Mouse (Mus musculus) thymus, postnatal 10 days (tissue): ENCODE results near the gene Olfr263.

Experiments
- DNase-seq, 2 experiments: peaks; one replicate each; pipeline ENCODE4 v3.0.0; 2021; ENCODE audit warnings: low spot score in 2 of 2

Olfr263 gene

DNA sequence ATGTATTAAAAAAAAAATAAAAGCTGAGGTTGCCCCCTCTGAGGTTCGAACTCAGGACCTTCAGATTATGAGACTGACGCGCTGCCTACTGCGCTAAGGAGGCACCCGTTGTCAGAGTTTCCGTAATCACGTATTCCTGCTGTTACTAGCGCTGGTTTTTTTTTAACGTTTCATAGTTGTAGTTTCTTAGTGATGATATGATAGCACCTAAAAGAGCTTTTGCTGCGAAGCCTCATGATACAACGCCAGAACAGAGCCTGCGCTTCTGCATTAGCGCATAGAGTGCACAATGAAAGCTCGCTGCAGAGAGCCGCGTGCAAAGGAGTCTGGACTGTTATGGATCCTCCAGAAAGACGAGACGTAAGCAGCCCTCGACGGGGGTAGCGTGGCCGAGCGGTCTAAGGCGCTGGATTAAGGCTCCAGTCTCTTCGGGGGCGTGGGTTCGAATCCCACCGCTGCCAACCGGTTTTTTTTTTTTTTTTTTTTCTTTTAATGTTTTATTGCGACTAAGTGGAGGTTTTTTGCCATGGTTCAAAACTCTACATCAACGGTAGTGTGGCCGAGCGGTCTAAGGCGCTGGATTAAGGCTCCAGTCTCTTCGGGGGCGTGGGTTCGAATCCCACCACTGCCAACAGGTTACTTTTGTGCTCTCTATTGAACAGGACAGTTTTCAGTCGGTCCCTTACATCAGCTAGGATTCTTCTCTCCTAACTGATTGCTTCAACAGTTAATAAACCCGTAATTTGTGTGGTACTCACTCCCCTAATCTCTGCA lies 40.4 kb downstream of the Olfr263 start:
- DNase-seq: peak; percentile 77 to 80

DNA sequence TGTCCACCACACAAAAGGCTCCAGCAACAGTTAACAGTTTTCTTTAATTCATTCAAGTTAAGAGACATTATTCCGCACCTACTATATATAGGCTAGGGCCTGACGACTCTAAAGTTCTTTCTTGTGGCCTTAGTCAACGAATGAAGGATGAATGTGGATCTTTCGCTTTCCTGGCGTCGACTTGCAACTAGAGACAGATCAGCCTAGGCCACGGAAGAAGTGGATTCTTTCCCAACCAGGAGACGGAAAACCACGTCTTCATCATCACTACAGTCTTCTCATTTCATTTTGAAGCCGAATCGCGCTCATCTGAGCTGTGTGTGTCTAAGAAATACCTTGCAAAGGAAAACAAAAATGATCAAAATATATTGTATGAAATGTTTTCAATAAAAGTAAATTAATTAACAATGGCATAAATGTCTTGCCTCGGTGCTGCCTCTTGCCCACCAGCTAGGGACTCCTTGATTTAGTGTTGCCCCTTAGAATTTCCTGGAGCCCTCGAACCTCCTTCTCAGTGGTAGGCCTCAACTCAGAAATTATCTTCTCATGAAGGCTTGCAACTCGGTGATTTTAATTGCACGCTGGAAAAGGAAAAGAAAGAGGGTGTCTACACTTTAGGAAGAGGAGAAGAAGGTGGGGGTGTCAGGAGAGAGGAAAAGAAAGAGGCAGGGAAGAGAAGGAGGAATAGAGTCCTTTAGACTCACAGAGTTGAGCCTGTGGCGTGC lies 41.2 kb downstream of the Olfr263 start:
- DNase-seq: no peak

DNA sequence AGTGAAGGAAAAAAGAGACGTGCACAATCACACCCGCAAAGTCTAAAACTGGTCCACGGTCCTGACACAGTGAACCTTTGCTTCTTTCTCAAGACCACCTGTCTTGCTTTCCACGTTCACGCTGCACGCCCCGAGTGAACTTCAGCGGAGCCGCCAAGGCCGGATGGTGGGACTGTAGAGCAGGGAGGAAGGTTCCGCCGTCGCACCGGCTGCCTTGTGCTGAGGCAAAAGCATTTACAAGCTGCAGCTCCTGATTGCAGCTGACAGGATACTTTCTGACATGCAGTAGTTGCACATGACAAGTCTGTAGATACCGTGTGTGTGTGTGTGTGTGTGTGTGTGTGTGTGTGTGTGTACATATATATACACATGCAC lies 41.7 kb downstream of the Olfr263 start:
- no peak for DNase-seq

DNA sequence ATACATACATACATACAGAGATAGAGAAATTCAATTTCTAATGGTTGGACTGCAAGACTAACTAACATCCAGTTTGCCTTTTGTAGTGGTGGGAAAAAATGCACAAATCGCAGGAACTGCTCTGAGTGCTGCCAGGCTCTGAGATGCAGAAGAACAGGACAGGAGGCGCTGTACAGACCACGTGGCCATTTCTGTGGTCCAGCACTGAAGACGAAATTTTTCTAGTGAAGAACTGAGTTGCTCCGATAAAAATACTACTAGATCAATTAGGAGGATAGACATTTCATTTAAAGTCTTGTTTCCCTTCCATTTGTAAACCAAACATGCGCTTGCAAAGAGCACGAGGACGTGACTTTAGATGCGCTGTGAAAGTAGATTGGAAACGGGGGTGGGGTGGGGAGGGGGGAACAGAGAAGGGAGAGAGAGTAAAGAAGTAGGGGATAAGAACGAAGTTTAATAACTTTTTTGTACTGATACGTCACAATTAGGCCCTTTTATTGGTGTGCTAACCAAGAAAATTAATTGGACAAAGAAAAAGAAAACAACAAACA lies 42.2 kb downstream of the Olfr263 start:
- DNase-seq: no peak

DNA sequence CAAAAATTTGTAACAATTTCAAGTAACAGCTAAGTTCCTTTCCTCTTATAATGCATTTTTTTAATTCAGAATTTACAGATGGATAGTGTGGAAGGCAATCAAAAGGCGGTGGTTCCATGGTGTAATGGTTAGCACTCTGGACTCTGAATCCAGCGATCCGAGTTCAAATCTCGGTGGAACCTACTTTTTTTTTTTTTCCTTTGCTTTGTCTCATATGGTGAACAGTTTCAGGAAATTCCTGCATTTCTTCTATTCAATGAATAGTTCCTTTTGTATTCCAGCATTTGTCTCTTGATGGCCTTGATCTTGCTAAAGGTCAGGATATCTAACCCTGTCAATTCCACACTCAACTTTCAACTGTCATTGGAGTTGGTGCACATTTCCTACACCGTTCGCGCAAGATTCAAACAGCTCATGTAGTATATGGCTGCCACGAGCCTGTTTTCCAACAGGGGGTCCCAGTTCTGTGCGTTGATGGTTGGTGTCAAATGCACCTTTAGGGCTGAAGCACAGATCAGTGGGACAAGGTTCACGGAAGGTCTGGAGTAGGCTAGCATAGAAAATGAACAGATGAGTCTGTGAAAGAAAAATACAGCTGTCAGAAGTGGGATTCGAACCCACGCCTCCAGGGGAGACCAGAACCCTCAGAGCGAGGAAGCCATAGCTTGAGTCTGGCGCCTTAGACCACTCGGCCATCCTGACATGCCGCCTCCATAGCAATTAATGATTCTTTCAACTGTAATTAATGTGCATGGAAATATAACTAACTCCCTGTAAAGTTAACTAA lies 43.0 kb downstream of the Olfr263 start:
- peak in 1 of 2 experiments; percentile 56 for DNase-seq

DNA sequence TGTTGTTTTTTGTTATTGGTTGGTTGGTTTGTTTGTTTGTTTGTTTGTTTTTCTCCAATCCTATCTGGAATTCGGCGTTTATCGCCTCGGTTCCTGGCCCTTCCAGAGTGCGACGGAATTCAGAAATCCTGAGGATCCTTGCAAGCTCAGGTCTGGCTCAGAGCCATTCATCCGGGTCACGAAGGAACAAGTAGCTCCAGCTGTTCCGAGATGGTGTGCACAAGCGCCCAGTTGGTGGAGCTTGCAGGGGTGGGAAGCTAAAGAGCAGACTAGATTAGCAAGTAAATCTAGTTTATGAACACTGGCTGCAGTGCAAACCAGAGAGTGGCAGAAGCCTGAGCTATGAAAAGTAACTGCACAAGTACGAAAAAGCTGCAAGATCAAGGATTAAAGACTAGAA lies 43.6 kb downstream of the Olfr263 start:
- no peak for DNase-seq

DNA sequence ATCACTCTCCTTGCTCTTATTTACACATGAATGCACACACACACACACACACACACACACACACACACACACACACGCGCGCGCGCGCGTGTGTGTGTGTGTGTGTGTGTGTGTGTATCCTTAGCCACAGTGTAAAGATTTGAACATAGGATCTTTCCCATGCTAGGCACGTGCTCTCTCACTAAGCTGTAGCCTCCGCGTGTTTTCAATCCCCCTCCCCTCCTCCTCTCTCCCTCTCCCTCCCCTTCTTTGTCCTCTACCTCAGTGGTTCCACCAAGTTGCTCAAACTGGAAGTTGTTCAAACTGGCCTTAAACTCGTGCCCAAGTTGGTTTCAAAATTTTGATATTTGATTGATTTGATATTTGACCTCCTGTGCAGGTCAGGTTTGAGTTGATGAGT lies 47.3 kb downstream of the Olfr263 start:
- no peak for DNase-seq

DNA sequence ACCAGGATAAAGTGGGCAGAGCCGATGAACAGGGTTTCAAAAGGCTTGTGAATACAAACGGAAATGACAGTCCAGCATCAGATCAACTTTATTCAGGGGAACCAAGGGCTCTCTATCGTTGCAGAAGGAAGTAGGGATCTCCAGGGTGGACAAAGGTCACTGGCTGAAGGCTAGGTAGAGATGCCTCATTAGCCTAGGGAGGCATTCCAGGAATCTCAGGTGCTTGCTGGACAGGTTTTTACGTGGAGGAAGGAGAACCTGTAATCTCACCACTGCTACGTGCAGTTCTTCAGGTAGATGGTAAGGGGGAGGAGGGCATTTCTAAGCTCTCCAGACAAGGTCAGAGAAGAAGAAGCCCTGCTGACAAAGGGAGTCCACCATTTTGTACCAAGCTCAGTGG lies 48.2 kb downstream of the Olfr263 start:
- no peak for DNase-seq

DNA sequence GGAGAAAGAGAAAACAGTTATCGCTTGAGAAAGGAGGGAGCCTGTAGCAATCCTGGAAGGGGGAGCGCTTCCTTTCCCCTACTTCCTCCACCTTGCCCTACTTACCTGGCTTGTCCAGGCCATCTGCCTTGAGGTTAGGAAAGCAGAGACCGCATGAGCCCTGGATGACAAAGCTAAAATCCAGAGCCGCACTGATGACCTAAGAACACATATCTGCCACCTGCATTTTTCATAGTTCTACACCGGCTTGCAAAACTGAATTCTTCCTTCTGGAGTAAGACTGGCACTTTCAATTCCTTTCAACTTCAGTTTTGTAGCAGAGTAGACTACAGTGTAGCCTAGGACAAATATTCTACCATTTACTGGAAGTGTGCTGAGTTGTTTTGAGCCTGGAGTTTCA lies 48.9 kb downstream of the Olfr263 start:
- DNase-seq: no peak

DNA sequence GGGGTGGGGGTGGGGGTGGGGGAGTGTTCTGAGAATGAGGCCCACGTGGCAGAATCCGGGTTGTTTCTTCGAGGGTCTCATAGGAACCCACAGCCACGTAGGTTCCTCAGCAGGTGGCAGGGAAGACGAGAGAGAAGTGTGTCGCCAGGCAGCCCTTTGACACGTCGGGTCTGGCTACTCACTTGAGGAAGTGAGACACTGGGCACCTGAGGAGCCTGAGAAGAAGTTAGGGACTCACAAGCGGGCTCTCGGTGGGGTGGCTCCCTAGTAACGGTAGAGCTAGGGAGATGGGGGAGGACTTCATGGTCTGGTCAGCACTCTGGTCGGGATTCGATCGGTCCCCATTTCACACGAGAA lies 49.9 kb downstream of the Olfr263 start, which contains the start of gene Trim27:
Gene Trim27 (plus strand): TSS at position 79 of the 357 bp plus-strand sequence.
- DNase-seq: peak in 1 of 2 experiments; percentile 47

DNA sequence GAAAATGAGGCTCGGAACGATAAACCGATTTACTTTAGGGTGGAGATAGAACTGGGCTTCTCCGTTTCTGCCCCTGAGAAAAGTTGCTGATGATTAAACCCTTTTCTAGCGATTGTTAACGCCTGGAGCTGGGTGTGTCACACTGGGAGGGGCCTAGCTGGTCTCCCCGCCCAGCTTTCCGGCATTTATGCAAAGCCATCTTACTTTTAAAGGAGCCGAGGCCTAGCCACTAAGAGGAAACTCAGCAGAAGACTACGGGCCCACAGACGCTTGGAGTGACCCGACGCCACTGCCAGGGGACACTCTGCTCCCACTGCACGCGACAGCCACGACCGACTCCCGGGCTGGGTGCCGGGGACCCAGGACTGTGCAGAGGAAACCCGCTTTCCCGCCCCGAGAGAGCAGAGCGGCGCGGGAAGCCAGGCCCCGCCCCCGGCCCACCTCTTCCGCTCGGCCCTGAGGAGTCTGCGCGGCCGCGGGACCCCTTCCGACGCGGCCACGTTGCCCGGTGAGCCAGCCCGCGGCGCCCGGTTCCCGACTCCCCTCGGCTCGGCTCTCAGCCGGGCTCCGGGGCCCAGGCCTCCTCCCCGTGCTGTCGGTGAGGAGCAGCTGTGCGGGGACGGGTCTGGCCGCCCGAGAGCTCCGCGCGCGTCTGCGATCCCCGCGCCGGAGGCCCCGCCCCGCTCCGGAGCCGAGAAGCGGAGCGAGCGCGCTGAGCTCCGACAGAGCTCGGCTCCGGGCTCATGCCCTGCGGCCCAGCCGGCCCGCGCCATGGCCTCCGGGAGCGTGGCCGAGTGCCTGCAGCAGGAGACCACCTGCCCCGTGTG lies 50.5 kb downstream of the Olfr263 start:
- DNase-seq: peak; percentile 75 to 80

DNA sequence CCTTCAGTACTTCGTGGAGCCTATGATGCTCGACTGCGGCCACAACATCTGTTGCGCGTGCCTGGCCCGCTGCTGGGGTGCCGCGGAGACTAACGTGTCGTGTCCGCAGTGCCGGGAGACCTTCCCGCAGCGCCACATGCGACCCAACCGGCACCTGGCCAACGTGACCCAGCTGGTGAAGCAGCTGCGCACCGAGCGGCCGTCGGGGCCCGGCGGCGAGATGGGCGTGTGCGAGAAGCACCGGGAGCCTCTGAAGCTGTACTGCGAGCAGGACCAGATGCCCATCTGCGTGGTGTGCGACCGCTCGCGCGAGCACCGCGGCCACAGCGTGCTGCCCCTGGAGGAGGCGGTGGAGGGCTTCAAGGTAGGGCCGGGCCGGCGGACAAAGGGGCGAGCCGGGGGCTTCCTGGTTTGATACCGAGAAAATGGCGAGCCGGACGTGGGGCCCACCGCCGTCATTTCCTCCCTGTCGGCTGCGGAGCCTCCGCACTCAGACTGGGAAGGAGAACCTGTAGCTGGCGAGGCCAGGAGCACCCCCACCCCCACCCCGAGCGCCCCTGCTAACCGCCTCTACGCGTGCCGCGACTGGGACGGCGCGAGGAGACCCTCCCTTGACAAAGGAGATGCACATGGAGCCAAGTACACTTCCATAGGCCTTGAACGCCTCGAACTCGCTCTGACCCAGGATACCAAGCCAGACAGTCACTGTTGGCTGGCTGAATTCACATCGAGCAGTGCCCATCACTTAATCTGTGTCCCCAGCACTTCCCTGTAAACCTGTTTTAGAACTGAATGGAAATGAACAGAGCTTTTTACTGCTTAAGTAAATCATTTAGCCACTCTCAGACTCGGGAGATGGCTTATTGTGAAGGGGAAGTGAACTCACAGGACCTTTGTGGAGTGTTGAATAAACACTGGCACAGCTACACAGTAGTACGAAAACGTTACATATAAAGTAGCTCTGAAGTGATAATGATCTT lies 51.4 kb downstream of the Olfr263 start:
- DNase-seq: peak; percentile 74 to 78

DNA sequence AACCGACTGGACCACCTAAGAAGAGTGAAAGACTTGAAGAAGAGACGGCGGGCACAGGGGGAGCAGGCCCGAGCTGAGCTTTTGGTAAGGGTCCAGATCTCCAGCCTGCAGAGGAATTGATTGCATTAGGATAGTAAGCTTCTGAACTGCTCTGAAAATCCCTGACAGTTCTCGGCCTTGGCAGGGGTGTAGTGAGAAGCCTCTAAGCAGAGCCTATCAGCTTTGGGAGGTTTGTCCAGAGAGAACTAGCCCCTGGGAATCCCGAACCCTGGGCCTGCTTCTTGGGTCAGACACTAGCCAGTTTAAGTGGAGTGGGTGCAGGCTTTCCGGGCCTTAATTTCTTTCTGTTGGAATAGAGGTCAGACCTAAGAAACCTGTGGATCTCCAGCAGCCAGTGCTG lies 52.6 kb downstream of the Olfr263 start:
- no peak for DNase-seq

DNA sequence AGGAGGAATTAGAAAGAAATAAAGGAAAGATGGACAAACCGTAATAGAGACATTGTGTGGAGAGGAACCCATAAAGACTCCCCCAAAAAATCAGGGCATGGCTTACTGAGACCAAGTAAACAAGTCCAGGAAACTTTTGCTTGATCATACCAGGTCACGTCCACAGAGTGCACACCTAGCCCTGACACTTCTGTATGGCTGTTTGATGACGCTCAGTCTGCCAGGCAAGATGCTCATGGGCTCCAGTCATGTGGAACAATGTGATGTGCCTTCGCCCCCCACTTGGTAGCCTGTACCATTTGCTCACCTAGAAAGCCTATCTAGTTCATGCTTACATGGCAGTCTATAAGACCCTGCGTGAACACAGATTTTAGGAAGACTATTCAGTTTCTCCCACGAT lies 53.6 kb downstream of the Olfr263 start:
- DNase-seq: no peak

DNA sequence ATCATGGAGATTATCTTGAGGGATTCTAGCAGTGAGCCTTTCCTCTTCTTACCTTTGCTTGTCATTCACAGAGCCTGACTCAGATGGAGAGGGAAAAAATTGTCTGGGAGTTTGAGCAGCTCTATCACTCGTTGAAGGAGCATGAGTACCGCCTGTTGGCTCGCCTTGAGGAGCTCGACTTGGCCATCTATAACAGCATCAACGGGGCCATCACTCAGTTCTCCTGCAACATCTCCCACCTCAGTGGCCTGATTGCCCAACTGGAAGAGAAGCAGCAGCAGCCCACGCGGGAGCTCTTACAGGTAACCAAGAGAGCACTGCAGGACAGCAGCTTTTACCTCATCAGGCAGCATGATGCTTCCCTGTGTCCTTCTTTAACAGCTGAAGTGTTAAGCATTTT lies 54.2 kb downstream of the Olfr263 start:
- no peak for DNase-seq

DNA sequence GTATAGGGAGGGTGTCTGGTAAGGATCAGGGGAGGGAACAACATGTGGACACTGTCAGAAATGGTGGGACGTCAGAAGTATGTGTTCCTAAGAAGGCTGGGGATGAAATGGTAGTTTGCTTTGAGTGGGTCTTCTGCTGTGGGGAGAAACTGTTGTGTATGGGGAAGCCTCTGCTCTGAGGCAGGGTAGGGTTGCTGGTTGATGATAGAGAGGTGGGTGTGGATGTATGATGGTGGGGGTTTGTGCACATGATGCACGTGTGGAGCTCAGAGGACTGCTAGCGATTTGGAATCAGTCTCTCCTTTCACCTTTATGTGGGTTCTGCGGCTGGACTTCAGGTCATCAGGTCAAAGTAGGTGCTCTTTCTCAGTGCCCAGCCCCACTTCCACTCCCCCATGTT lies 56.1 kb downstream of the Olfr263 start:
- DNase-seq: no peak
